Mouse (Mus musculus) thymus, adult 2 months (tissue): ENCODE measurements around the gene Cass4.

Experiments
- CTCF ChIP-seq: fragments of 200-500 bp; IDR thresholded peaks from 2 replicates; pipeline ENCODE4 v1.5.1; 2012; ENCODE audit warnings: mild to moderate bottlenecking, control low read depth, low read length, moderate library complexity, borderline replicate concordance; ENCODE audit not compliant: control insufficient read depth, poor library complexity, insufficient read depth; ENCODE audit errors: extremely low read depth
- POLR2A ChIP-seq: fragments of 200-500 bp; IDR thresholded peaks from 2 replicates; pipeline ENCODE4 v1.6.1; 2012; ENCODE audit warnings: mild to moderate bottlenecking, low read length, control low read depth, moderate library complexity; ENCODE audit not compliant: control insufficient read depth, poor library complexity, insufficient read depth; ENCODE audit errors: extremely low read depth

DNA sequence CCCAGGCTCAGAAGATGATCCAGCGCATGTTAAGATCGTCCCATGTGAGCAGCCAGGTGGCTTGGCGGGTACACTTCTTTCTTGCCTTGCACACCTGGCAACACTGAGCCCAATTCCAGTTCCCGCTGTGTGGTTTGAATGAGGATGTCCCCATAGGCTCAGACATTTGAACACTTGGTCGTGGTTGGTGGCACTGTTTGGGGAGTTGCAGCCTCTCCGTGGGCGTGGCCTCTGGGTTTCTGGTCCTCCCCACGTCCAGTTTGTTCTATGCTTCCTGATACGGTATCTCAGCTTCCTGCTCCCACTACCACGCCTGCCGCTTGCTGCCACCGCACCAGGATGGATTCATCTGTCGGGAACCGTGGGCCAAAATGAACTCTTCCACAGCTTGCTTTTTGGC lies 43.8 kb upstream of the Cass4 start:
- TF ChIP-seq CTCF = no peak
- no peak for TF ChIP-seq POLR2A
